Mouse (Mus musculus) mouse trophoblast stem cell (cell line): ENCODE measurements around the gene Cmtm2a.
"Not testable (repeated sequence)": the region's sequence is repeated elsewhere in the genome, so short reads cannot be mapped to it uniquely, and the experiment has no call there.

ENCODE experiments used
- in situ Hi-C, 2 experiments: fragments of 300-500 bp; cut with MseI, MboI; formaldehyde crosslinking; loops; 2 replicates in 1 of 2; 3 replicates in 1 of 2; pipeline ENCODE4 v1.15.1; 2025

Cmtm2a gene

DNA sequence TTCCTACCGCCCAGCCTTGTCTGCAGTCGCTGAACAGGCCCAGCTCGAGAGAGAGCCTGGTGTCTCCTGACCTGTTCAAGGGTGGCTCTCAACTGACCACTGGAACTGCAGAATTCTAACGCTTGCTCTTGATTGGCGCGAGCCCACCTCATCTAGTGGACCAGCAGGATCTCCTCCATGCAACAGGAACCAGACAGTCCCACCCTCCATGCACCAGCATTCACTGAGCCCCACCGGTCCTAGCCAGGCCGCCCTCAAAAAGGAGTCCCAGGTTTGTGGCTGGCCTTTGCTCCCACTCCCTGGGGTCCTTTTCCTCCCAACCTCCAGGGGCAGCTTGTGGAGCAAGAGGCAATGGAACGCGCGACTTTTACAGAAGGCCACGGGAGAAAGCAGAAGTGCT, at the start of gene Cmtm2a:
TSS of gene Cmtm2a (minus strand) at position 101 of the 400 bp plus-strand sequence.
- in situ Hi-C loops = not testable (repeated sequence)

- in situ Hi-C loops = loop anchor here in 1 of 2 experiments (10.0 kb wide), 1 partner anchor 62 kb away; no protein-coding TSS in a partner anchor
These were observed 49.4 kb upstream of the Cmtm2a start for GRCm38 (mm10) chr8:104342426-104342825.

GRCm38 (mm10) chr8:104341678-104342077, 48.7 kb upstream of the Cmtm2a start:
- in situ Hi-C loops = loop anchor here in 1 of 2 experiments (10.0 kb wide), 1 partner anchor 63 kb away; no protein-coding TSS in a partner anchor

DNA sequence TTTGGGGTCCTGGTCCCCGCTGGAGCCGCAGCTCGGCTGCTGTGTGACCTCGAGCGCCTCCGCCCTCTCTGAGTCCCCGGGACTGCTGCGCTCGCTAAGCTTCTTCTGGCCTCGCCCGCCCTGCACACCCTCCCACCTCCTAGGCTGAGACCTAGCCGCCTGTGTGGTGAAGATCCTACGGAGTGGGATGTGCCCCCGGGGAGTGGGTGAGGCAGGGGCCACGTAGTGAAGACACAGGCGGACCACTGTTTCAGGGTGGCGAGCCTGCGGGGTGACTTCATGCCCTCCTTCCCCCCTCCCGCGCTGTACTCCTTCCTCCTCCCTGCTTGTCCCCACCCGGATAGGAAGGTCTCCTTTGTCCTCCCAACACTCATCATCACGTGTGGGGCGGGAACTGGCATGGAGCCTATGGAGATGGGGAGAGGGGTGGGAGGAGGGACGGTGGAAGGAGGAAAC, 48.2 kb upstream of the Cmtm2a start:
- in situ Hi-C loops = loop anchor here in 1 of 2 experiments (10.0 kb wide), 1 partner anchor 64 kb away; no protein-coding TSS in a partner anchor

DNA sequence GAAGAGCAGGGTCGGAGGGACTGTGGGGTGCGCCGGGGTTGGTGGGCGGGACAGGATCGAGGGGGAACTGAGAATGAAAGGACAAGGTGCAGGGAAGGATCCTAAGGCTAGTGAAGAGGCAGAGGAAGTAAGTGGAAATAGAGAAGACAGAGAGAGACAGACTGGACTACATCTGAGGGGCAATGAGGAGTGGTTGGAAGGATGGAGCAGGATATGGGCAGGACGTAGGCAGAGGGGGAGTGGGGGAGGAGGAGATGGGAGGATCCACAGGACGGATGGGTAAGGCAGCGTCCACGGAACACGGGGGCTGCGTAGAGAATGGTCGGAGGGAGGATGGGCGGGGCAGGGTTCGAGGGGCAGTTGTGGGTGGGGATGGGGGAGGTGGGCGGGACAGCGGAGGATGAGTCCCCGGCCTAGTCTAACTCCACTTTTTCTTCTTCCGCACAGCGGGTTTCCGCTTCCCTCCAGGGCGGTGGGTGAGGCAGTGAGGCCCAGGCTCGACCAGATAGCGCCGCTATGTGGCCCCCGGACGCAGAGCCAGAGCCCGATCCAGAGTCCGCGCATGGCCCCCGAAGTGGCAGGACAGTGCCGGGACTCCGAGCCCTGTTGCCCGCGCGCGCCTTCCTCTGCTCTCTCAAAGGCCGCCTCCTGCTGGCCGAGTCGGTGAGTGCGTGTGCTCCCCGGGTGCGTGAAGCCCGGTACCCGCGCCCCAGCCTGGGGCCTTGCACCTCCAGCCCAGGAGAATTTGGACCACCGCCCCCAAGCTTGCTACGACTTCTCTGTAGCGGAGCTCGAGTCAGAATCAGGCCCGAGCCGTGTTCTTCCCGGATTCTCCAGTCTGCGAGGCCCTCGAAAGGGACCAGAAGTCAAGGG, 47.5 kb upstream of the Cmtm2a start:
- in situ Hi-C loops = loop anchor here in 1 of 2 experiments (10.0 kb wide), 1 partner anchor 64 kb away; no protein-coding TSS in a partner anchor

GRCm38 (mm10) chr8:104339983-104340232, 46.9 kb upstream of the Cmtm2a start:
- in situ Hi-C loops = loop anchor here in 1 of 2 experiments (10.0 kb wide), 1 partner anchor 65 kb away; no protein-coding TSS in a partner anchor

DNA sequence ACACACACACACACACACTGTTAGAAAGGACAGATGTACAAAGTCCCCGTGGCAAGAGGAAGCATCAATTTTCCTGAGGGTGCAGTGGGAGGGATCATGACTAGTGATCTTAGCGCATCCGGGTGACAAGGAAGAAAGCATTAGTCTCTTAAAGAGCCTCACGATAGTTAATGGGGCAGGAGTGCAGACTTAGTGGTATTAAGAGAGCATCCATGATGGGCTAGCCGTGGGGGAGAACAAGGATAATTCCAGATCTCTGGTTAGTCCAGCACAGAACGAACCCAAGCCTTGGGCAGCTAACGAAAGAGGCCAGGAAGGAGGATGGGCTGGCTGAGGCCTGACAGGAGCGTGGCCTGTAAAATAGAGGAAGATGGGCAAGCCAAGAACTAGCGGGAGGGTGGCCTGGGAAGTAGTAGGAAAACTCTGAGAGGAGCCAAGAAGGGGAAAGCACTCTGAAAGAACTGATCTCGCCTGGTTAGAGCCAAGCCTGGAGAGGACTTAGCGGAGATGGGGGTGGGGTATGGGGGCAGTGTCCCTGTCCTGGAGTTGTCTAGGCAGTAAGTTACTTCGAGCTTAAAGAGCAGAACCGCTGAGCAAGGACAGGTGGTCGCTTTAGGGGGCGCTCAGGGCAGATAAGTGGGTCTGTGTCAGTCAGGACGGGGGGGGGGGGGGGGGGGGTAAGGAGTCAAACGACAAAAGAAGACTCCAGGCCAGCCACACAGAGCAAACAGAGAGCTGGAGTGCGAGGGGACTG, 46.4 kb upstream of the Cmtm2a start, which contains the start of gene Cmtm3:
TSS of gene Cmtm3 (plus strand) at position 182 of the 754 bp plus-strand sequence.
- in situ Hi-C loops = no loop called here

DNA sequence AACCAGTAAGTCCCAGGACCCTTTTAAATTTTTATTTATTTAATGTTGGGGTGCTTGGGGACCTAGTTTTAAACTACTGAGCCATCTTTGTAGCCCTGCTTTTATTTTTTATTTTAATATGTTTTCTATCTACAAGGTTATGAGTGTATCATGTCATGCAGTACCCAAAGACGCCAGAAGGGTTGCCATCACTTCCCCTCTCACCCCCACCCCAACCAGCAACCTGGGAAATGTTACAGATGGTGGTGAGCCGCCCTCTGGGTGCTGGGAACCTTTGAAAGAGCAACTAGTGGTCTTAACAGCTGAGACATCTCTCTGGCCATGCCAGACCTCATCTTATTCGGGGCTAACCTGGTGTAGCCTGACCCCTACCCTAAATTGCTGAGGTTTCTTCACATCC, 44.9 kb upstream of the Cmtm2a start:
- in situ Hi-C loops = no loop called here

- in situ Hi-C loops = no loop called here
These were observed 43.8 kb upstream of the Cmtm2a start for GRCm38 (mm10) chr8:104336806-104337205.

DNA sequence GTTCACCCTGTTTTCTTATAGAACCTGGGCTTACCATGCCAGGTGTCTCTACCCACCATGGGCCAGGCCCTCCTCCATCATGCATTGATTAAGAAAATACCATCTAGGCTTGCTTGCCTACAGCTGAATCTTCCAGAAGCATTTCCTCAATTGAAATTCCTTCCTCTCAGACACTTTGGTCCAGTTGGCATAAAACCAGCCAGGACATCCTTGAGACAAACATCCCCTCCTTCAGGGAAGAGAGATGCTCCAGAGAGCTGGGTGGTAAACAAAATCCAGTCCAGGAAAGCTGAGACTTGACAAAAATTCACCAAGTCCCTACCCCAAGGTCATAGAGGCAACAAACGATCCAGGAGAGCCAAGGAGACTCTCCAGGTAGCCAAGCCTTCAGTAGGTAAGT, 41.2 kb upstream of the Cmtm2a start:
- in situ Hi-C loops = no loop called here

- in situ Hi-C loops = no loop called here
These were observed 40.8 kb upstream of the Cmtm2a start for GRCm38 (mm10) chr8:104333786-104334185.

DNA sequence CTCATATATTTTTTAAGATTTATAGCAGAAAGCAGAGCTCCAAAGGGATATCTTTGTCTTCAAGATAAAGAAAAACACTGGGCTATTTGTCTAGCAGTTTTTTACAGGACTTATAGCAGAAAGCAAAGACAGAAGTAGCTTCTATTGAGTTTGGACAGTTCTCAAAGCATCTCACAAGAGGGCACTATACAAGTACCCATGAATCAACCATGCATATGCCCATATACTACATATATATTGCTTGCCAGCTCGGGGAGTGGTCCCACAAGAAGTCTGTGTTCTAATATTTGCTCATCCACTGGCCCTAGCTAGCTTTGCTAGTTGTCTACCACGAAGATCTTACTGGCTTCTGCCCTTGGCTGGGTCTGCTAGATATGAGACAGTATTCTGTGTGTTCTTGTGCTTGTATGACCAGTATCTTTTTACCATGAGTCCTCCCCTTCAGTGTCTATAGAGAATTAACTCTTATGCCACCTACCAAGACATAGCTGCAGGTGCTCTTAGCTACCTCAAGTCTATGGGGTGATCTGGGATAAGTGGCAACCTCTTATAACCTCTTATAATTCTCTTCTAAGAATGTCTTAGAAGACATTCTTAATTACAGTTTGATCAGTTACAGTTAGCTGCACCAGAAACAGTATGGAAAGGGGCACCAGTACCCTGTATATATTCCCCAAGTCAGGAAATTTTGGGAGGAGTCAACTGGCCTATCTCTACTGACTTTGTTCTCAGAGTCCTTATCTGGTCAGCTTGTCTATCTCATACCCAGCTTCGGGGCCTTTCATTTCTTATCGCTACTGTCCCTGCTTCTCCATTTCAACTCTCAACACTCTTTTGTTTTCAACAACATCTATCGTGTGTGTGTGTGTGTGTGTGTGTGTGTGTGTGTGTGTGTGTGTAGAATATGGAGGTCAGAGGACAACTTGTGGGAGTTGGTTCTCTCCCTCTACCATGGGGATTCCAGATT, 40.0 kb upstream of the Cmtm2a start:
- in situ Hi-C loops = no loop called here

- in situ Hi-C loops = not testable (repeated sequence)
These were observed 28.9 kb upstream of the Cmtm2a start, which contains the start of gene Cmtm2b for GRCm38 (mm10) chr8:104321930-104322329. Gene Cmtm2b (plus strand): TSS chr8:104322230.

- in situ Hi-C loops = not testable (repeated sequence)
These were observed 28.3 kb upstream of the Cmtm2a start, which contains the start of gene Gm11020 for GRCm38 (mm10) chr8:104321267-104321666. Gene Gm11020 (plus strand): TSS chr8:104321567.

DNA sequence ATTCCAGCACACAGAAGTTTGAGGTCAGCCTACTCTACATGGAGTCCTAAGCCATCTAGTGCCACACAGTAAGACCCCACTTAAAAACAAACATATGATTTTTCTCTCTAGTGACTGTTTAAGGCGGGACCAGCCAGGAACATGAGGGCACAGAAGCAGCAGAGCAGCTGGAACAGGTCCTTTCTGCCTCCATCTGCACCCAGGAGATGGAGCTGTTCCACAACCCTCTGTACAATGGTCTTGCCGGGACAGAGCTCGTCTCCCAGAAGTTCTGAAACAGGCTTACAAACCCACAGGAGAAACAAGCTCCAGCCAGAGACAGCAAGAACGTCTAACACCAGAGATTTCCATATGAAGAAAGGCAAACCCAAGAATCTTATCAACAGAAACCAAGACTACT, 20.3 kb upstream of the Cmtm2a start:
- in situ Hi-C loops = no loop called here

GRCm38 (mm10) chr8:104312023-104312422, 19.0 kb upstream of the Cmtm2a start:
- in situ Hi-C loops = not testable (repeated sequence)

GRCm38 (mm10) chr8:104309441-104310155, 16.6 kb upstream of the Cmtm2a start, which contains the start of the genes Gm45711 and Cmtm1:
Gene Gm45711 (minus strand): TSS chr8:104310081.
Gene Cmtm1 (minus strand): TSS chr8:104310145.
- in situ Hi-C loops = not testable (repeated sequence)

DNA sequence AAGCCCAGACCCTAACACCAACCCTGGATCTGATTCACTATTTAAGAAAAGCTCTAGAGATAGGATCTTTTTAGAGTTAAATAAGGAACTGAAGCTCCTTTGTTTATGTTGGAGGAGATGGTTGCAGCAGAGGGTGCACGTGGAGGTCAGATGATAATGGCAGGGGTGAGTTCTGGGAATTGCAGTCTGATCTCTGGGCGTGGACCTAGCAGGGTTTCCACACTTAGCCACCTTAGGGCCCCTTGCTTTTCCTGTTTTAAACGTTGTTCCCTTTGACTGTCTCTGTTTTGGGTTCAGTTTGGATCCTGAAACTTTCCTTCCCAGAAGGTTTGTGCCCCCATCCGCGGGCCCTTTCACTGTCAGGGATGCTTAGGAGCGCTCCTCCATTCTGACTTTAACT, 15.4 kb upstream of the Cmtm2a start:
- in situ Hi-C loops = not testable (repeated sequence)

DNA sequence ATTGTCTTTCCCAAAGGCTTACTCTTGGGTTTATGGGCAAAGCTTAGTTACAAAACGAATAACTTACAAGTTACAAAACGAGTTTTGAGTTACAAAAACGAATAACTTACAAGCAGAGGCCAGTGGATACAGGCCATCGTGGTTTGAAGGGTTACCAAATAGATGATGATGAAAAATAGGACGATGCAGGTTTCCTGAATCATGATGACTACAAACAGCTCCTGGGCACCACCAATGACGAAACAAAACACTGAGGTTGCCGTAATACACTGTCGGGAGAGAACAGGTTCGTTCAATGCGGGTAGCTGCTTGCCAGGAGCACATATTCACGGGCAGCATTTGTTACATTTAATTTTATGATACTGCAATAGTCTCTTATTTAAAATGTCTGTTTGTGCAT, 12.0 kb upstream of the Cmtm2a start:
- in situ Hi-C loops = no loop called here

GRCm38 (mm10) chr8:104302536-104302935, 9.6 kb upstream of the Cmtm2a start:
- in situ Hi-C loops = not testable (repeated sequence)
